Mouse (Mus musculus) embryonic fibroblast, embryonic 13.5 days (primary cell): ENCODE measurements around the gene Tmem82.

Source experiments
- CTCF ChIP-seq: IDR thresholded peaks from 2 replicates; pipeline ENCODE4 v1.5.1; 2011; ENCODE audit warnings: mild to moderate bottlenecking, control low read depth, low read length, moderate library complexity, borderline replicate concordance; ENCODE audit not compliant: insufficient read depth
- POLR2A ChIP-seq: IDR thresholded peaks from 2 replicates; pipeline ENCODE4 v1.6.1; 2011; ENCODE audit warnings: low read depth, mild to moderate bottlenecking, control low read depth, low read length, moderate library complexity

DNA sequence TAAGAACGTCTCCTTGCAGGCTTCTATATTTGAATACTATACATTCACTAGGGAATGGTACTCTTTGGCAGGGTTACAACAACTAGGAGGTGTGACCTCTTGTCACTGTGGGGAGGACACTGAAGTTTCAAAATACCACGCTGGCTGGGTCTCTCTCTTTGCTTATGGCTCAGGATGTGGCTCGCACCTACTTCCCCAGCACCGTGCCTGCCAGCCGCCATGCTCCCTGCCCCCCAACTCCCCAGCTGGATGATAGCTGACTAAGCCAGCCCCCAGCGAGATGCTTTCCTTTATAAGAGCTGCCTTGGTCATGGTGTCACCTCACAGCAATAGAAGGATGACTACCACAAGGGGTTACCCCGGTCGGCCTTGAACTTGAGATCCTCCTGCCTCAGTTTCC is 34.6 kb upstream of the Tmem82 start:
- no peak for TF ChIP-seq CTCF
- no peak for TF ChIP-seq POLR2A
